Mouse (Mus musculus): ENCODE measurements around the gene Fabp7. TPM values are rescaled to one million over a fixed set of nuclear protein-coding genes. Genes with fewer than 3 reads are reported as not detected.

The Fabp7 gene
- total and polyA plus RNA-seq, 3 experiments, result not detected

GRCm38 (mm10) chr10:57755201-57755736 lies 29.4 kb upstream of the Fabp7 start:
- Histone ChIP-seq H3K36me3 (replicated peaks in 1 of 2; ENCODE audit: control insufficient read depth in 1 of 2, insufficient read depth in 1 of 2, low read length in 1 of 2) (no peaks in the 10 kb centered on the region), H3K4me1 (ENCODE audit: control insufficient read depth in 1 of 2, insufficient read depth in 2 of 2) (peaks cover 0 to 15% of the 10 kb centered on the region in 2 experiments; a peak in 2 of 4 replicates), H3K27me3 (replicated peaks) (no peaks in the 10 kb centered on the region), H3K4me2 (ENCODE audit: insufficient read depth, low read depth, poor library complexity, severe bottlenecking) (no peak overlapping the region), H3K4me3 (replicated peaks in 1 of 3; ENCODE audit: low read depth in 2 of 3, low read length in 2 of 3, poor library complexity in 1 of 3) (no peak overlapping the region), H3K9ac (ENCODE audit: insufficient read depth, low read depth) (no peak overlapping the region), H3K27ac (ENCODE audit: insufficient read depth, low read depth) (no peak overlapping the region), H3K79me2 (replicated peaks; ENCODE audit: control insufficient read depth, extremely low read depth, insufficient read depth, poor library complexity, severe bottlenecking) (no peaks in the 10 kb centered on the region), H3K9me3 (replicated peaks; ENCODE audit: low read length) (no peaks in the 10 kb centered on the region)
- in situ Hi-C loops (cut with MboI; ENCODE audit: low pct_ligation_motif_present, low pct_unique_long_range_greater_than_20kb, low sequenced_read_pairs) (no loop called here), dilution Hi-C loops (cut with MboI; ENCODE audit: extremely low pct_ligation_motif_present, extremely low pct_unique_long_range_greater_than_20kb, low sequenced_read_pairs) (no loop called here)
- DNase-seq (ENCODE audit: extremely low read depth), result no peak
- no peak for TF ChIP-seq RAD21 (IDR thresholded peaks at IDR 0.05; ENCODE audit: low read depth, low read length)
- no peak for TF ChIP-seq TBP (conservative IDR thresholded peaks at IDR 0.05; ENCODE audit: low read depth, low read length)
- TF ChIP-seq USF1 (IDR thresholded peaks at IDR 0.05; ENCODE audit: low read depth, low read length), result no peak
- no peak for TF ChIP-seq JUND (conservative IDR thresholded peaks at IDR 0.05; ENCODE audit: low read depth, low read length)
- TF ChIP-seq NRF1 (IDR thresholded peaks at IDR 0.05; ENCODE audit: low read depth, low read length), result no peak
- TF ChIP-seq IRF4 (IDR thresholded peaks at IDR 0.05; ENCODE audit: low read depth, low read length), result no peak
- TF ChIP-seq ZC3H11A (IDR thresholded peaks at IDR 0.05; ENCODE audit: low read depth, low read length), result no peak
- no peak for TF ChIP-seq MEF2A (IDR thresholded peaks at IDR 0.05; ENCODE audit: borderline replicate concordance, low read depth, low read length)
- TF ChIP-seq UBTF (IDR thresholded peaks at IDR 0.05; ENCODE audit: low read depth, low read length), result no peak
- TF ChIP-seq RCOR1 (conservative IDR thresholded peaks at IDR 0.05; ENCODE audit: low read depth, low read length), result no peak
- no peak for TF ChIP-seq BHLHE40 (IDR thresholded peaks at IDR 0.05; ENCODE audit: low read depth, low read length)
- no peak for TF ChIP-seq HCFC1 (IDR thresholded peaks at IDR 0.05; ENCODE audit: low read depth, low read length)
- TF ChIP-seq MAZ (IDR thresholded peaks at IDR 0.05; ENCODE audit: low read depth, low read length), result no peak
- no peak for TF ChIP-seq CHD2 (IDR thresholded peaks at IDR 0.05; ENCODE audit: low read length)
- no peak for TF ChIP-seq EP300 (IDR thresholded peaks at IDR 0.05; ENCODE audit: low read length)
- TF ChIP-seq MAX (IDR thresholded peaks at IDR 0.05; ENCODE audit: low read length), result no peak
- no peak for TF ChIP-seq POLR2AphosphoS2 (IDR thresholded peaks at IDR 0.05; ENCODE audit: low read depth, low read length)
- no peak for TF ChIP-seq TCF12 (IDR thresholded peaks at IDR 0.05; ENCODE audit: low read depth, low read length)
- TF ChIP-seq GABPA (IDR thresholded peaks at IDR 0.05; ENCODE audit: insufficient replicate concordance, low read depth, low read length), result no peak

- in situ Hi-C loops (cut with MboI; ENCODE audit: low pct_ligation_motif_present, low pct_unique_long_range_greater_than_20kb, low sequenced_read_pairs) (no loop called here), dilution Hi-C loops (cut with MboI; ENCODE audit: extremely low pct_ligation_motif_present, extremely low pct_unique_long_range_greater_than_20kb, low sequenced_read_pairs) (no loop called here)
- TF ChIP-seq ZNF384 (IDR thresholded peaks at IDR 0.05; ENCODE audit: low read depth, low read length) (no peak), CHD1 (IDR thresholded peaks at IDR 0.05; ENCODE audit: low read depth, low read length) (no peak), USF2 (conservative IDR thresholded peaks at IDR 0.05; ENCODE audit: low read depth, low read length) (no peak), JUND (conservative IDR thresholded peaks at IDR 0.05; ENCODE audit: low read depth, low read length) (no peak), NELFE (IDR thresholded peaks at IDR 0.05; ENCODE audit: low read depth, low read length) (no peak), CHD2 (IDR thresholded peaks at IDR 0.05; ENCODE audit: low read length) (no peak)
- H3K4me1 ChIP-seq (ENCODE audit: control insufficient read depth in 1 of 2, insufficient read depth in 2 of 2), result peaks cover 0 to 8% of the 10 kb centered on the region in 2 experiments; a peak in 1 of 4 replicates
- H3K9me3 ChIP-seq (replicated peaks; ENCODE audit: low read length), result no peaks in the 10 kb centered on the region
- no peak for DNase-seq (ENCODE audit: extremely low read depth)
- H3K9ac ChIP-seq (ENCODE audit: insufficient read depth, low read depth), result no peak overlapping the region
- no peaks in the 10 kb centered on the region for H3K27me3 ChIP-seq (replicated peaks)
- no peaks in the 10 kb centered on the region for H3K79me2 ChIP-seq (replicated peaks; ENCODE audit: control insufficient read depth, extremely low read depth, insufficient read depth, poor library complexity, severe bottlenecking)
- no peak overlapping the region for H3K4me2 ChIP-seq (ENCODE audit: insufficient read depth, low read depth, poor library complexity, severe bottlenecking)
- no peaks in the 10 kb centered on the region for H3K36me3 ChIP-seq (replicated peaks in 1 of 2; ENCODE audit: control insufficient read depth in 1 of 2, insufficient read depth in 1 of 2, low read length in 1 of 2)
- no peak overlapping the region for H3K4me3 ChIP-seq (replicated peaks in 1 of 3; ENCODE audit: low read depth in 2 of 3, low read length in 2 of 3, poor library complexity in 1 of 3)
- no peak overlapping the region for H3K27ac ChIP-seq (ENCODE audit: insufficient read depth, low read depth)
Measured at GRCm38 (mm10) chr10:57758999-57759398, 25.7 kb upstream of the Fabp7 start.
